Mouse (Mus musculus) gastrocnemius, adult 2 months (tissue): ENCODE data around the gene Srrm4. TPM values are rescaled to one million over a fixed set of nuclear protein-coding genes. Genes with fewer than 3 reads are reported as not detected.

Experiments used
- DNase-seq: peaks from one replicate; pipeline ENCODE4 v3.0.0; 2022
- H3K27ac ChIP-seq: fragments of 200-600 bp; 2 replicates; pipeline ENCODE4 v1.8.1; 2022; ENCODE audit warnings: mild to moderate bottlenecking
- H3K4me3 ChIP-seq: fragments of 200-600 bp; 2 replicates; pipeline ENCODE4 v1.8.1; 2022; ENCODE audit warnings: mild to moderate bottlenecking, moderate library complexity
- CTCF ChIP-seq: fragments of 200-600 bp; IDR thresholded peaks from 2 replicates; pipeline ENCODE4 v1.8.1; 2022; ENCODE audit warnings: antibody characterized with exemption, mild to moderate bottlenecking, moderate library complexity
- intact Hi-C: fragments of 180-260 bp; cut with DNase I; formaldehyde crosslinking; loops from one replicate; pipeline ENCODE4 v1.15.1; 2025
- total RNA-seq, 2 experiments: library from RNA; stranded (reverse); gene quantifications; 2 replicates each; pipeline ENCODE4 v1.2.3; 2021

Srrm4 gene
- total RNA-seq, 2 experiments from 2014 or later = 0.15 to 0.47 TPM

DNA sequence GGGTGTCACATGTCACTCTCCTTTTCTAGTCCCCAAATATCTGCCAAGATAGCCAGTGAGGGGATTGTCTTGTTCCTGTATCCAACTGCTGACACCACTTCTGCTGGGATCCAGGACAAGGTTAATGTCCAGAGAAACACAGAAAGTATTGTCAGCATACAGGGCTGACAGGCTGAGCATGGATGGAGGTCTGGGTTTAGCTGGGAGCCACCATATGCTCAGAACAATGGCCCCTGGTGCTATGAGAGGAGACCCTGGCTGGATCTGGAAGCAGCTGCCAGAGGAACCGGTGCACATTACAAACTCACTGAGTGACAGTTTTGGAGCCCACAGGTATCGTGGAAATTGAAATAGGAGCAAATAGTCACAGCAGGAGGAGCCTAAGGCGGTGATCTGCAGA is 52.3 kb downstream of the Srrm4 start:
- intact Hi-C loops = no loop called here
- Histone ChIP-seq H3K4me3 (no peak overlapping the region), H3K27ac (no peak overlapping the region)
- no peak for DNase-seq
- TF ChIP-seq CTCF = no peak

DNA sequence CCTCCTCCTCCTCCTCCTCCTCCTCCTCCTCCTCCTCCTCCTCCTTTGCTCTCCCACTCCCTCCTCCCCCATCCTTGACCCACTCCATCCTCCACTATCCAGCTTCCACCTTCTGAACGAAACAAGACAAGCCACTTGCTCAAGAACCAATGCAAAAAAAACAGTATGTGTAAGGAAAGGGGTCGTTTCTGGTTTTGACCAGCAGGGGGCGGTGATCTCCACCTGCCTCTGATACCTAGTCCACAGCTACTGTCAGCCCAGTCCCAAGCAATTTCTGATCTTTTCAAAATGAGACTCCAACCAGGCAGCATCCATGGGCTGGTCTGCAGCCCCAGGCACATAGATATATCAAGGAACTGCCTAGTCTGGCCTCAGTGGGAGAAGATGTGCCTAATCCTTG is 53.1 kb downstream of the Srrm4 start:
- intact Hi-C loops = no loop called here
- Histone ChIP-seq H3K4me3 (no peak overlapping the region), H3K27ac (no peak overlapping the region)
- TF ChIP-seq CTCF = peak; percentile 20; the same call in 1 of the 2 replicates
- DNase-seq = no peak

- Histone ChIP-seq H3K27ac (no peak overlapping the region), H3K4me3 (no peak overlapping the region)
- no peak for TF ChIP-seq CTCF
- no peak for DNase-seq
- intact Hi-C loops = no loop called here
Measured at GRCm38 (mm10) chr5:116526324-116526723, 65.3 kb downstream of the Srrm4 start.

DNA sequence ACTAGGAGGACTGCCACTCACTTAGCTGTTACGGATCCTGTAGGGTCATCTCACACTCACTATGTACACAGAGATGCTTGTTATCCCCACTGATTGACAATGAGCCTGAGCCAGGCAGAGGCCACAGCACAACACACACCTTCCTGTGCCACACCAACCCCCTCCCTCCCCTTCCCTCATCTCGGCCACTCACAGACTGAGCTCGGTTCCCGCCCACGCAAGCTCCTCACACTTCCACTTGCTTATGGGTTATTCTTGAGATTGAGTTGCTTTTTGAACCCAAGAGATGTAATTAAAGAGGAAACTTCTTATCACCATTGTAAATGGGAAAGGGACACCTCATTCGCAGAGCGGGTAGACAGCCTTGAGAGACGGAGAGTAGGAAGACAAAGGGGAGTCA is 66.3 kb downstream of the Srrm4 start:
- intact Hi-C loops = no loop called here
- TF ChIP-seq CTCF = no peak
- H3K4me3 ChIP-seq = no peak overlapping the region
- no peak overlapping the region for H3K27ac ChIP-seq
- no peak for DNase-seq

- DNase-seq = no peak
- Histone ChIP-seq H3K4me3 (no peak overlapping the region), H3K27ac (no peak overlapping the region)
- TF ChIP-seq CTCF = no peak
- intact Hi-C loops = no loop called here
Measured at GRCm38 (mm10) chr5:116523553-116523952, 68.1 kb downstream of the Srrm4 start.

DNA sequence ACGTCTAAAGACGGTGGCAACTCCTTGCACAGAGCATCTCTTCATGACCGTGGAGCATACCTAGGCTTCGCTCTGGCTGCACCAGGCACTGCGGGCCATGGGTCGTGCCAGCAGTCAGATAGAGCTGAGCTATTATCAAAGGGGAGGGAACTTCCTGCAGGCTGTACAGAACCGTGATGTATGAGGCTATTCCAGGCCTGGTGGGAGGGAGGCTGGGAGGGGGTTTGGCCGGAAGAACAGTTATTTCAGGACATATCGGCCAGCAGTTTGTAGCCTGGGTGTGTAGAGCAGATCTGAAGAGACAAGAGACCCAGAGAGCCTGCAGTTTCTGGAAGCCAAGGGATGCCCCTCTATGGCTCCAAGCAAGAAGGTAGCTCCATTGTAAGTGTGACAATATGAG is 68.5 kb downstream of the Srrm4 start:
- intact Hi-C loops = no loop called here
- no peak overlapping the region for H3K4me3 ChIP-seq
- TF ChIP-seq CTCF = no peak
- no peak overlapping the region for H3K27ac ChIP-seq
- no peak for DNase-seq

DNA sequence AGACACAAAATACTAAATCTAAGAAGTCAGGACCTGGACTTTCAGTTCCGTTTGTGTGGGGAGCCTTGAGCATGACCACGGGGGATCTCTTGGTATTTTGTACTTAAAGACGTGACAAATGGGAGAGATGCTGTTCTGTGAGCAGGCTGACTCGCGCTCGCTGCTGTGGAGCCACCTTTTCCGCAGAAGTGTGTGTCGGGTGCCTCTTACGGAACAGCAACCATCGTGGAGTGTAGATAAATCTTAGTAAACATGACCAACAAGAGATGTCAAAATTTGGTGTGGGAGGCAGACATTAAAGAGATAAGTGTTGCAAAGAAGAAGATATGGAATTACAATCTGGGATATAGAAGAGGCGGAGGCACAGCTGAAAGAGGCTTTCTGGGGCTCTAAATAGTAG is 69.3 kb downstream of the Srrm4 start:
- Histone ChIP-seq H3K27ac (no peak overlapping the region), H3K4me3 (no peak overlapping the region)
- intact Hi-C loops = no loop called here
- TF ChIP-seq CTCF = no peak
- DNase-seq = no peak

DNA sequence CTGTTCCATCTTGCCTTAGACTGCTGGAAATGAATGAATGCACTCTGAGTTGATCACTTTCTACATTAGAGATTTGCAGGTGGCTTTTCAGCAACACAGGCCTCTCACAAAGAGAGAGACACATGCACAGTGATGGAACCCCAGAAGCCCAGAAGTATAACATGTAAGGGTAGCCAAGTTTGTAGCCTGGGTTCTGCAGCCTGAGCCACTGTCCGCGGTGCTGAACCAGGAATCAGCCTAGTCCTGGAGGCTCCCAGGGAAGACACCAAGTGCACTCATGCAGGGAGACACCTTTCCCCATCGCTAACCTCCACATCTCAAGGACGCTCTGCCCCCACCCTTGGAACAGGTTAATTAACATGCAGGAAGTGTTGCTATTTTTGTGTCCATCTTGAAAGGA is 73.6 kb downstream of the Srrm4 start:
- TF ChIP-seq CTCF = no peak
- no peak overlapping the region for H3K4me3 ChIP-seq
- intact Hi-C loops = no loop called here
- no peak for DNase-seq
- no peak overlapping the region for H3K27ac ChIP-seq

- Histone ChIP-seq H3K27ac (no peak overlapping the region), H3K4me3 (no peak overlapping the region)
- no peak for DNase-seq
- intact Hi-C loops = no loop called here
- TF ChIP-seq CTCF = no peak
Measured at GRCm38 (mm10) chr5:116512135-116512534, 79.5 kb downstream of the Srrm4 start.

GRCm38 (mm10) chr5:116510229-116510628 is 81.4 kb downstream of the Srrm4 start:
- no peak for TF ChIP-seq CTCF
- H3K27ac ChIP-seq = no peak overlapping the region
- no peak overlapping the region for H3K4me3 ChIP-seq
- no peak for DNase-seq
- intact Hi-C loops = no loop called here

DNA sequence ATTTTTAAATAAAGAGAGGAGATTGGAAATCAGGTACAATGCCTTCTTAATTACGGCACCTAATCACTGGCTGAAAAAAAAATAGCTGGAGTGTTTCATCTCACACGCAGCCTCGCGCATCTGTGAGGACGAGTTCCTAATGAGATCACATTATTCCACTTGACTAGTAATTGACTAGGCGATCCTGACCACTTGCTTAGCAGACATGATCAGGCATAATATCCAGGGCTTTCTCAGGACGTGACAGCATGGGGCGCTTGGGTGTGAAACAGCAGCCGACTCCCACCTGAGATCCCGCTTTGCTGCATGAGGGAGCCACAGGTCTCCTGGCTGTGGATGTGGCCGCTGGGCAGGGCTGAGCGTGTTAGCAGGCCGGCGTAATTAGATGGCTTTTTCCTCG is 90.3 kb downstream of the Srrm4 start:
- H3K4me3 ChIP-seq = no peak overlapping the region
- TF ChIP-seq CTCF = no peak
- intact Hi-C loops = no loop called here
- no peak overlapping the region for H3K27ac ChIP-seq
- no peak for DNase-seq

- Histone ChIP-seq H3K27ac (no peak overlapping the region), H3K4me3 (no peak overlapping the region)
- TF ChIP-seq CTCF = no peak
- DNase-seq = no peak
- intact Hi-C loops = no loop called here
Measured at GRCm38 (mm10) chr5:116498880-116499640, 92.6 kb downstream of the Srrm4 start.

GRCm38 (mm10) chr5:116497866-116498265 is 93.8 kb downstream of the Srrm4 start:
- intact Hi-C loops = no loop called here
- no peak for TF ChIP-seq CTCF
- Histone ChIP-seq H3K4me3 (no peak overlapping the region), H3K27ac (no peak overlapping the region)
- DNase-seq = no peak

DNA sequence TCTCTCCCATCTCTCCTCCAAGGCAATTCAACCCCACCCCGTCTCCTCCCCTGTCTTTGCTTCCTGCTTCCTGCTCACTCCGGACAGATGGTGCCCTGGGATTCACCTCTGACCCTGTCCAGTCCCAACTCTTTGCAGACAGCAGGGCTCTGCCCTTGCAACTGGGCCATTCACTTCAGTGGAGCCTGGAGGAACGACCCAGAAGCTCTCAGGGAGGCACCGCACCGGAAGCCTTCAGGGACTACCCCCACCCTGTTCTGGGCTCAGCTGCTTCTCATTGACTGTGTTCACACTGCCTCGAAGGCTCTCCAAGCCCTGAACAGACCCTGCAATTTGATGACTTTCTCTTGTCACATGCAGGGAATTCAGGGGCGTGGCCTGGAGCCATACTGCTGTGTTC is 94.4 kb downstream of the Srrm4 start:
- no peak for TF ChIP-seq CTCF
- no peak for DNase-seq
- Histone ChIP-seq H3K27ac (no peak overlapping the region), H3K4me3 (no peak overlapping the region)
- intact Hi-C loops = no loop called here

DNA sequence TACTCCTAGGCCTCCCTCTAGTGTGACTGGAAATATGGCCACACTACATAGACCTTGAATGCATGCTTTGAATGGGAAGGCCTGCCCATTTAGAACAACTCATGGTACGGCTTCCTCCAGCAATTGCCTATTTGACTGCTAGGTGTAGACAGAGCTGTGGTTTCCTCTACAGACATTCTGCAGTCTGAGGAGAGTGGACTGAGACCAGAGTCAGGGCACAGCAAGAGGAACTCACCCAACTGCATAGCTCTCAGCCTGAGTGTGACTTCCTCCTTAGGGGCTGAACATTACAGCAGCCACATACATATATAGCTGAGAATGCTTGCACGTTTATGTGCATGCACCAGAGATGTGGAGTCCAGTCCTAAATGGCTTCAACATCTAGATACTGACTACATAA is 94.9 kb downstream of the Srrm4 start:
- H3K27ac ChIP-seq = no peak overlapping the region
- no peak for DNase-seq
- intact Hi-C loops = no loop called here
- no peak overlapping the region for H3K4me3 ChIP-seq
- TF ChIP-seq CTCF = no peak
